Mouse (Mus musculus): ENCODE measurements around the gene Gm10964.
A peak's percentile ranks its signal among the peaks of the same experiment; 100 is the strongest.
"Not testable (repeated sequence)": the region's sequence is repeated elsewhere in the genome, so short reads cannot be mapped to it uniquely, and the experiment has no call there.

Gene Gm10964

DNA sequence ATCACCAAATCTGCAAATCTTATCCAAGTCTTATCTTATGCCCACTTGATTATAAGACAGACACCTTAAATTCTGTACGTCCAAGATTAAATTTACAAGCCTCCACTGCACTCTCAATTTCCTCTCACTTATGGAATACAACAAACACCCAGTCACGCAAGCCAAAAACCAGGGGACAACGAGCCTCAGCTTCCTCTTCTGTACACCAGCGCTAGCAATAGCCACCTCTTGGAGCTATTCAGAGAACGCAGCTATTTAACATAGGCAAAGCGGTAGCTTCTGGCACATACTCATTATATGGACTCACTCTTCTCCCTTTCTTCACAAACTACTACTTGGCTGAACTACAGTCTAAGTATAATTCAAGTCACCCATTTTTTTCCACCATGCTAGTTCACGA is 40.0 kb downstream of the Gm10964 start:
- DNase-seq (ENCODE audit: low spot score): no peak

GRCm38 (mm10) chr3:103780271-103780670 is 41.1 kb downstream of the Gm10964 start:
- DNase-seq (ENCODE audit: low spot score): no peak

DNA sequence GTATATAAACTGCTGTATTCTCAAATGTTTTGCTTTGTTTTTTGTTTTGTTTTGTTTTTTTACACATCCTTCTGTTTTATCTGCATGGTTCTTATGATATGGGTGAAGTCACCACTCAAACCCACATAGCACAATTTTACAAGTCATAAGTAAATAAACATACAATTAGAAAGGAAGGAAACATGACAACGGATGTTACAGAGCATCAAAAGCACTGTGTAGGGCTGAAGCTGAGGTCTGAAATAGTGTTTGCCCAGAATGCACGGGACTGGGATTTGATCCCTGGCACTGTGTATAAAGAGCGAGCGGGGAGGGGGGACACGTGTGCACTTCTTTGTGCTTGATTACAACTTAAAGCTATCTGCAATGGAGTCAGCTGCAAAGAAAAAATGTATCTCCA is 41.6 kb downstream of the Gm10964 start:
- DNase-seq (ENCODE audit: low spot score): no peak

DNA sequence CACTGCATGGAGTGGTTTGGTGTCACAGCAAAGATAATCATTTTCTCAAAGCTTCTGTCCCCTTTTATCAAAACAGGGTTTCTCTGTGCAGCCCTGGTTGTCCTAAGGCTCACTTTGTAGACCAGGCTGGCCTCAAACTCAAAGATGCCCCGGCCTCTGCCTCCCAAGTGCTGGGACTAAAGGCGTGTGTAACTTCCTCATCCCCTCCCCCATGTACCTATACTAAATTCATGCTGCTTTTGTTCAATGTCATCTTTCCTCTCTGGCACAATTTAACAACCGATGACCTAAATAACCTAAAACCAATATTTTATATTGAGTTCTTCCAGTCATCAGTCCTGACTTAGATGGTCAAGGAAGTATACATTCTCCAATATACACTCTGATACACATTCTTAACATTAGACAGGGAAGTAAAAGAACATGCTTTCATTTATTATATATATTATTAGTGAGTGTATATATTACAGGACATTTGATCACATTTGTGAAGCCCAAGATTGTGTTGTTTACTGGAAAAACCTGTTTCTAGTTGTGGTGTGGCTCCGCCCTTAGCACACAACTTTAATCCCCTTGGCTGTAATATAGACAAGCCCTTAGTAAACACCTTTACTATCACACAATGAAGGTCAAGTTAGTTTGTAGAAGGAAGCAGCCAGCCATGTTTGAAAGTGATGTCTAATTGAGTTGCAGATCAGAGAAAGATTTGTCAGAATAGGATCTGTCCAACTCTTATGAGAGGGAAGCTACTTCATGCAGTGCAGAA is 43.9 kb downstream of the Gm10964 start:
- DNase-seq (ENCODE audit: low spot score): no peak

- peak; percentile 62 for DNase-seq (ENCODE audit: low spot score)
Measured at GRCm38 (mm10) chr3:103787225-103787624, 48.1 kb downstream of the Gm10964 start.

GRCm38 (mm10) chr3:103789096-103789495 is 49.9 kb downstream of the Gm10964 start:
- DNase-seq (ENCODE audit: low spot score): no peak

- DNase-seq (ENCODE audit: low spot score): peak; percentile 80
Measured at GRCm38 (mm10) chr3:103789891-103790345, 50.8 kb downstream of the Gm10964 start.

GRCm38 (mm10) chr3:103790346-103791145 is 51.4 kb downstream of the Gm10964 start:
- DNase-seq (ENCODE audit: low spot score): peak; percentile 58

DNA sequence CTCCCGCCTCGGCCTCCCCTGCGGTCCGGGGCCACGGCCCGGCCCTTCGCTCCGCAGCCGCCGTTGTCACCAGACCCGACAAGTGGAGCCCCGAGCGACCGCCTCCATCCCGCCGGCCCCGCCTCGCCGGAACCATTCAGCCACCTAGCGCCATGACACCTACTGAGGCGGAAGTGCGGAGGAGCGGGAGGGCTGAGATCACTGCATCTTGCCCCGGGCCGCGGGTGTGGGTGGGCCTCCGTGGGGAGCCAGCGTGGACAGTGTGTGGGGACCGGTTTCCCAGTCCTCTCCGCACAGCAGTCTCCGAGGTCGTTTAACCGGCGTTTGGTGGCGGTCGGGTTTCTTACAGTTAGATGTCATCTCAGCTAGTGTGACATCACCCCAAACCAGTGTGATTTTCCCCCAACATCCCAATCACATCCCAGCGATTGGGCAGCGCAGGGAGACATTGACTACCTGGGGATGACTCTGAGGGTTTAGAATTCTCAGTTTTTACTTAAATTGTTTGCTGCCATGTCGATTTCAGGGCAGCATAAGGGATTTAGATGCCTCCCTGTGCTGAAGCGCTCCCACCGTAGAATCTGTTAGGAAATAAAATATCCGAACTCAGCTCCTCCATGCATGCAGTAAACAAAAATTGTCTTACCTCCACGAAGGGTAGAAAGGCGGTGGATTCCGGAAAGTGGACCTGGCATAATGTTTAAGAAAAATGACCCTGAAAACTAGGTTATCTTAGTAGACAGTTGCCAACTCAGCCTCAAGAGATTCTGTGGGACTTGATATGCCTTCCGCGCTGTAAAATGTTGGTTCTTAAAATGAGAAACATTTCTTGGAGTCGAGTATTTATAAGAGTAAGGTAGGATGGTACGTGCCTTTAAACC is 52.3 kb downstream of the Gm10964 start, which contains the start of gene Hipk1:
Hipk1 (minus strand) TSS at position 334 of the 881 bp plus-strand sequence.
- DNase-seq (ENCODE audit: low spot score): peak; percentile 88

GRCm38 (mm10) chr3:103792111-103792406 is 52.9 kb downstream of the Gm10964 start:
- DNase-seq (ENCODE audit: low spot score): not testable (repeated sequence)

- DNase-seq (ENCODE audit: low spot score): no peak
Measured at GRCm38 (mm10) chr3:103792566-103792965, 53.4 kb downstream of the Gm10964 start.
